8 mouse cellular contexts compared by ENCODE assay signal in the genomic region with DNA sequence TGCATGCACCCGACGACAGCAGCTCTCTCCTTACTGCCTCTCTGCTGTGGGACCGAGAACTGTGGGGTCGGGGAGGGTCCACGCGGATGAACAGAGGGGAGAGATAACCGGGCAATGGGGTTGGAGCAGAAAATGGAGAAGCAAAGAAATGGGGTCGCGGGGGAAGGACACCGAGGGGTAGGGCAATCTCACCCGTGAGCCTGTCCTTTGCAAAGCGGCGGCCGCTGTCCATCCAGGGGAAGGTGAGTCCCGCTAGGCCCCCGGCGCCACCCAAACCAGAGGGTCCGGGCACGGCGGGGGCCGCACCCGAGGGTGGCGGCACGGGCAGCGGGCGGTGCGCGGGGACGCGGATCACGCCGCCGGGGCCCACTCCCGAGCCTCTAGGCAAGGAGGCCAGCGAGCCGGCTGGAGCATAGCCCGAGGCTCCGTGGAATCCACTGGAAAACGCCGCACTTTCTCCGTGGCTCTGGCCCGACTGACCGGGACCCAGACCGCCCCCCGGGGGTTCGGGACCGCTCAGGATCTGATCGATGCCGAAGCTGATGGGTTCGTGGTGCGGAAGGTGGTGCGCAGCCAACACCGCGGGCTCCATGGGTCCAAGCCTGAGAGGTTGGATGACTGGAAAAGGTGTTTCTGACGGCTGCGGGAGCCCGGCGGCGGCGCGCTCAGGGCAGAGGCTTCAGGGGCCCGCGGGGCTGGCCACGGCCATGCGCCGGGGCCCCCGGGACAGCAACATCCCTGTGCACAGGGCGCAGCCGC. TPM values are rescaled to one million over a fixed set of nuclear protein-coding genes. Genes with fewer than 3 reads are reported as not detected.
A peak's percentile ranks its signal among the peaks of the same experiment; 100 is the strongest.
DNase-seq lines count a peak whose midpoint lies in the region; ATAC-seq and TF ChIP-seq lines count a peak whose summit lies in the region.

No protein-coding gene starts in this region.

- H3K36me3 ChIP-seq in thymus, adult 2 months (ENCODE audit: control insufficient read depth, insufficient read depth, low read length), result no peaks in the 10 kb centered on the region
- H3K36me3 ChIP-seq in limb, embryonic 15.5 days, result no peaks in the 10 kb centered on the region
- no peaks in the 10 kb centered on the region for H3K36me3 ChIP-seq in stomach, postnatal 0 days (ENCODE audit: control insufficient read depth, insufficient read depth, low read length)

- TF ChIP-seq CTCF in thymus, adult 2 months (IDR thresholded peaks at IDR 0.05; ENCODE audit: borderline replicate concordance, control insufficient read depth, extremely low read depth, insufficient read depth, low read length, poor library complexity), result no peak
- no peak for TF ChIP-seq CTCF in stomach, postnatal 0 days (IDR thresholded peaks at IDR 0.05; ENCODE audit: low read depth)

- H3K4me2 ChIP-seq in limb, embryonic 15.5 days, result peak overlapping the region; percentile 36
- peak overlapping the region; percentile 49; the same call in 1 of the 2 replicates for H3K4me2 ChIP-seq in stomach, postnatal 0 days (replicated peaks; ENCODE audit: low read depth)

- peaks cover 30% of the 10 kb centered on the region for H3K4me1 ChIP-seq in thymus, adult 2 months (replicated peaks; ENCODE audit: control insufficient read depth, insufficient read depth, low read length)
- peaks cover 32% of the 10 kb centered on the region for H3K4me1 ChIP-seq in limb, embryonic 15.5 days
- no peaks in the 10 kb centered on the region for H3K4me1 ChIP-seq in stomach, postnatal 0 days (replicated peaks; ENCODE audit: control insufficient read depth, insufficient read depth)

- no peak for TF ChIP-seq POLR2A in thymus, adult 2 months (IDR thresholded peaks at IDR 0.05; ENCODE audit: control insufficient read depth, extremely low read depth, insufficient read depth, low read length, poor library complexity)

- H3K9ac ChIP-seq in limb, embryonic 15.5 days, result no peak overlapping the region
- no peak overlapping the region for H3K9ac ChIP-seq in stomach, postnatal 0 days (ENCODE audit: low read length)

- peaks cover 45% of the 10 kb centered on the region for H3K27me3 ChIP-seq in thymus, adult 2 months (ENCODE audit: control insufficient read depth, insufficient read depth, low read length)
- peaks cover 99% of the 10 kb centered on the region for H3K27me3 ChIP-seq in limb, embryonic 15.5 days
- H3K27me3 ChIP-seq in stomach, postnatal 0 days (ENCODE audit: control insufficient read depth, insufficient read depth, low read length), result peaks cover 46% of the 10 kb centered on the region

- ATAC-seq in limb, embryonic 15.5 days (ENCODE audit: insufficient number of reproducible peaks, low FRiP score, low TSS enrichment, low read depth), result no peak
- ATAC-seq in stomach, postnatal 0 days (ENCODE audit: low FRiP score, low TSS enrichment), result 0 out of 2 replicates have a peak, but pooled peaks have one; percentile 22

- 5% methylated on average over 69 of the region's 69 CpGs for WGBS in thymus, adult 2 months
- under 1% methylated on average over 69 of the region's 69 CpGs for WGBS in limb, embryonic 15.5 days
- 3% methylated on average over 59 of the region's 69 CpGs for WGBS in stomach, postnatal 0 days

- DNase-seq in embryo, embryonic 10.5 days (ENCODE audit: low spot score), result peak; percentile 32
- DNase-seq in embryo, embryonic 10 days (ENCODE audit: low spot score), result no peak
- DNase-seq in thymus, postnatal 4 days, result peak; percentile 38
- no peak for DNase-seq in thymus, adult 2 months
- DNase-seq in stomach, postnatal 0 days (ENCODE audit: low spot score), result no peak
- no peak for DNase-seq in Muller cell, postnatal 12 days (ENCODE audit: inconsistent ontology term)
- no peak for DNase-seq in thymus, postnatal 36 days

- no peak for TF ChIP-seq EP300 in stomach, postnatal 0 days (optimal IDR thresholded peaks at IDR 0.05)

- no peaks in the 10 kb centered on the region for H3K9me3 ChIP-seq in limb, embryonic 15.5 days
- no peaks in the 10 kb centered on the region for H3K9me3 ChIP-seq in stomach, postnatal 0 days (ENCODE audit: control insufficient read depth, low read length)

- H3K4me3 ChIP-seq in thymus, adult 2 months (ENCODE audit: control insufficient read depth, insufficient read depth, low read length), result no peak overlapping the region
- H3K4me3 ChIP-seq in limb, embryonic 15.5 days, result peak overlapping the region; percentile 25
- peak overlapping the region; percentile 18 for H3K4me3 ChIP-seq in stomach, postnatal 0 days (ENCODE audit: low read depth, low read length)

- H3K27ac ChIP-seq in thymus, adult 2 months (ENCODE audit: control insufficient read depth, insufficient read depth, low read length), result no peak overlapping the region
- H3K27ac ChIP-seq in limb, embryonic 15.5 days, result no peak overlapping the region
- no peak overlapping the region for H3K27ac ChIP-seq in stomach, postnatal 0 days (replicated peaks)

RNA-seq across cellular contexts. Expression of gene Tlx2, which starts 0.4 kb away (rescaled TPM):
- polyA plus RNA-seq in thymus, adult 2 months (2012; rRNA removed), result 0.11 and 0.20 TPM in 2 replicates
- polyA plus RNA-seq in limb, embryonic 15.5 days (2015; fragmentation: Nextera tagmentation; extraction: Ambion mirVana), result not detected in 2 replicates
- 2.4 TPM in 2 replicates for polyA plus RNA-seq in stomach, postnatal 0 days (2015; fragmentation: Nextera tagmentation; extraction: Ambion mirVana)

RNA-seq across cellular contexts. Expression of gene Pcgf1, which starts 8.0 kb away (rescaled TPM):
- polyA plus RNA-seq in thymus, adult 2 months (2012; rRNA removed), result 24.4 and 25.5 TPM in 2 replicates
- polyA plus RNA-seq in limb, embryonic 15.5 days (2015; fragmentation: Nextera tagmentation; extraction: Ambion mirVana), result 29.2 and 31.9 TPM in 2 replicates
- polyA plus RNA-seq in stomach, postnatal 0 days (2015; fragmentation: Nextera tagmentation; extraction: Ambion mirVana), result 13.1 and 14.0 TPM in 2 replicates

RNA-seq across cellular contexts. Expression of gene Dqx1, which starts 12.0 kb away (rescaled TPM):
- polyA plus RNA-seq in thymus, adult 2 months (2012; rRNA removed), result 3.6 and 4.4 TPM in 2 replicates
- polyA plus RNA-seq in limb, embryonic 15.5 days (2015; fragmentation: Nextera tagmentation; extraction: Ambion mirVana), result 0.57 and 1.3 TPM in 2 replicates
- polyA plus RNA-seq in stomach, postnatal 0 days (2015; fragmentation: Nextera tagmentation; extraction: Ambion mirVana), result 5.4 and 5.8 TPM in 2 replicates

RNA-seq across cellular contexts. Expression of gene Htra2, which starts 14.6 kb away (rescaled TPM):
- 64.6 and 66.4 TPM in 2 replicates for polyA plus RNA-seq in thymus, adult 2 months (2012; rRNA removed)
- 64.6 and 70.6 TPM in 2 replicates for polyA plus RNA-seq in limb, embryonic 15.5 days (2015; fragmentation: Nextera tagmentation; extraction: Ambion mirVana)
- 31.3 and 35.7 TPM in 2 replicates for polyA plus RNA-seq in stomach, postnatal 0 days (2015; fragmentation: Nextera tagmentation; extraction: Ambion mirVana)

RNA-seq across cellular contexts. Expression of gene Aup1, which starts 15.3 kb away (rescaled TPM):
- polyA plus RNA-seq in thymus, adult 2 months (2012; rRNA removed), result 867 and 886 TPM in 2 replicates
- polyA plus RNA-seq in limb, embryonic 15.5 days (2015; fragmentation: Nextera tagmentation; extraction: Ambion mirVana), result 181 and 186 TPM in 2 replicates
- polyA plus RNA-seq in stomach, postnatal 0 days (2015; fragmentation: Nextera tagmentation; extraction: Ambion mirVana), result 135 and 150 TPM in 2 replicates

Comparison
In these comparisons a context has a peak if more than half of its experiments do, and no peak if none do; other contexts are left out.
1. DNase-seq: peak in embryo, embryonic 10.5 days (single experiment) and thymus, postnatal 4 days (single experiment); none in embryo, embryonic 10 days (single experiment), thymus, adult 2 months (single experiment), stomach, postnatal 0 days (single experiment), Muller cell, postnatal 12 days (single experiment) and thymus, postnatal 36 days (0 of 2).